Mouse (Mus musculus) urinary bladder, adult 18-20 months (tissue): ENCODE results near the gene Meltf.

Experiments used
- DNase-seq, 2 experiments: peaks; one replicate each; pipeline ENCODE4 v3.0.0; 2022; ENCODE audit warnings: low spot score in 2 of 2, mixed read lengths in 2 of 2

Gene Meltf

DNA sequence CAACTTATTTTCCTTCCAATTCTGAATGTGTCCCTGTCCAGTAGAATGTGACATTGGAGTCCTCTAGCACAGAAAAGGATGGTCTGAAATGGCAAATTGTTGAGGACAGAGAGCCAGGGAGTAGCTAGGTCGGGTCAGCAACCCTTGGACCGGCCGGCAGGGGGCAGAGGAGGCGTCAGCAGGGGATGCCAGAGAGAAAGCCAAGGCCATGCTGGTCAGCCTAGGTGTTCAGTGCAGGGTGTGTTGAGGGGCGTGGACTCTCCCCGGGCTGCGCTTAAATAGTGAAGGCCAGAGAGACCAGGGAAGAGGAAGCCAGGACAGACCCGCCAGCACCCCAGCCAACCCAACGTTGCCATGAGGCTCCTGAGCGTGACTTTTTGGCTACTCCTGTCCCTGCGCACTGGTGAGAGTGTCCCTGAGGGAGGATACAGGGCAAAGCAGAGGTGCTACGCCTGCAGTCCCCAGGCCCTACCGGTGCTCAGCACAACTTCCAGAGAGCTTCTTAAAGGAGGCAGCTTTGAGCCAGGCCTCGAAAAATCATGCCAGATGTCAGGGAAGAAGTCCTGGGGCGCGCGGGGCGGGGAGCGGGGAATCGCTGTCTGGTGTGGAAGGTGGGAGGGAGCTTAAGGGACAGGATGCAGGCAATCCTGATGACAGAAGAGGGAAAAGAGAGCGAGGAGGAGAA lies at the start of gene Meltf:
Gene Meltf, plus strand, starts transcription at position 238 of the 685 bp plus-strand sequence.
- peak; percentile 53 to 71 for DNase-seq

GRCm38 (mm10) chr16:31830726-31831125 lies 47.9 kb upstream of the Meltf start:
- DNase-seq = no peak

DNA sequence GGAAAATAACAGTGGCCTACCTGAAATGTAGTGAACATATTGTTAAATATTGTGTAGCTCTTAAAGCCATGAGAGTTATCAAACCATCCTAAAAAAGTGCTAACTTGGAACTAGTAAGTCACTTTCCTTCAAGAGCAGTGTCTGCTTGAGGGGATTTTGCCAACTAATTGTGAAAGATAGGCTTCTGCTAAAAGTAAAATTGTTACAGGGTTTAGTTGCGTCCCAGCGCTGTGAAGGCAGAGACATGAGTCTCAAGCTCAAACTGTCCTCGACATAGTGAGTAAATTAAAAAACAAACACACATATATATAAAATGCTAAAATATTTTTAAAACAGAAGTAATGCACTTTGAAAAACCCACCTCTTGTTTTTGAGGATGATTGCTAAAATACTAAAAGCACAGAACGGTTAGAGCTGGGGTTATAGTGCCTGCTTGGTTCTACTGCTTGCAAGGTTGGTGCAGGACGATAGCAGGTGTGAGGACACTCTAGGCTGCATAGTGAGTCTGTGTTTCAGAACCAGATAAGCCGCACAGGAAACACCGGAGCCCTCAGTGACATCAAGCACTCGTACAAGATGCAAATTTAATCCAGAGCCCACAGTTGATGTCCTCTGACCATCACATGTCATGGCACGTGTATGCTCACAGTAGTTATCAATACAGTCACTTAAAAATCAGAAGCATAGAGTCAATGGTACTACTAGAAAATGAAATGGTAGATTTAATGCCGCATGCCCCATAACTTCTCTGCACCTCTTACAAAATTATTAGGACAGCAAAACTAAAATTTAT lies 45.8 kb upstream of the Meltf start:
- no peak for DNase-seq

GRCm38 (mm10) chr16:31834011-31834584 lies 44.5 kb upstream of the Meltf start:
- DNase-seq = no peak

- DNase-seq = no peak
Observed at GRCm38 (mm10) chr16:31834662-31835318, 43.8 kb upstream of the Meltf start.

DNA sequence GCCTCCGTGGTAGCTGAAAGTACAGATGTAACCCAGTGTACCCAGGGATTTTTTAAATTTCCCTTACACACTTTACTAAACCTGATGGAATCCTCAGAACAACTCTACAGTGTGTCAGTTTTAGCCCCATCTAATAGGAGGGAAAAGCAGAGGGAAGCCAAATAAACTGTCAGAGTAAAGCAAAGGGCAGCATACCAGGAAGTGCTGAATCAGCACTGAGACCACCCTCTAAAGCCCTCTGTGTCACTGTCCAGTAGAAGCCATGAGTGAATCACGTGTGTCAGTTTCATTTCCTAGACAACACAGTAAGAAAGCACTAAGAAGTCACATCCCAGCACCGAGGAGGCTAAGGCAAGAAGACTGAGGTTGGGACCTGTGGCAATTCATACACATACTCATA lies 41.2 kb upstream of the Meltf start:
- no peak for DNase-seq

- no peak for DNase-seq
Observed at GRCm38 (mm10) chr16:31844246-31844645, 34.4 kb upstream of the Meltf start.

DNA sequence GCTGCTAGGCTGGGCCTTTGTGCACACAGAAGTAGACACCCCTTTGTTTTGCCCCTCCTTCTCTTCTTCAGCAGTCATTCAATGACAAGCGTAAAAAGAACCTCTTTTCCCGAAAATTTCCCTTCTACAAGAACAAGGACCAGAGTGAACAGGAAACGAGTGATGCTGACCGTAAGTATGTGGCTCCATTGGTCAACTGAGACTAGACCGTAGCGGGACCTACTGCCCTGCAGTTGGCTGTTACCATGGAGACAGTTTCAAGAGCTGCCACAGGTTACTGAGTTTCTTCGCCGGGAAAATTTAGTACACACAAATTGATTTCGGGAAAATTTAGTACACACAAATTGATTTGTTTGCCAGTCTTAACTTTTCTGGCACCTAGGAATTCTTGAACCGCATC lies 31.8 kb upstream of the Meltf start:
- DNase-seq = no peak

- DNase-seq = no peak
Observed at GRCm38 (mm10) chr16:31863920-31864319, 14.7 kb upstream of the Meltf start.

GRCm38 (mm10) chr16:31865242-31865641 lies 13.4 kb upstream of the Meltf start:
- DNase-seq = no peak

- no peak for DNase-seq
Observed at GRCm38 (mm10) chr16:31866911-31867310, 11.7 kb upstream of the Meltf start.

- no peak for DNase-seq
Observed at GRCm38 (mm10) chr16:31867736-31868135, 10.9 kb upstream of the Meltf start.

DNA sequence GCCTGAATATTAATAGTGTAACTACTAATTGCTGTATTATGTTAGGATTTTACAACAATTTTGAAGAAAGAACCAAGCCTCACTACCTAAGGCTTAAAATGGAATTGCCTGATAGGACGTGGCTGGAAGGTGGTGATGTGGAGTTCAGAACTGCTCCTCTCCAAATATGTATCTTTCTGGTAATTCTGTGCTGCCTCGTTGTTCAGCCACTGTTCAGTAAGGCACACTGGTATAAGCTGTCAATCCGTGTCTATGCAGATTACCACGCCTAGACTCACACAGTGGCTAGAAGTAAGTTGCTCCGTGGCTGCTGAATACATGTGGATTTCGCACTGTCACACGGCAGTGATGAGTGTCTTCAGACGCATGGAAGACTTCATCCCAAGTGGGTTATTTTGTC lies 4.9 kb upstream of the Meltf start:
- DNase-seq = no peak

GRCm38 (mm10) chr16:31875391-31875790 lies 3.2 kb upstream of the Meltf start:
- DNase-seq = no peak

DNA sequence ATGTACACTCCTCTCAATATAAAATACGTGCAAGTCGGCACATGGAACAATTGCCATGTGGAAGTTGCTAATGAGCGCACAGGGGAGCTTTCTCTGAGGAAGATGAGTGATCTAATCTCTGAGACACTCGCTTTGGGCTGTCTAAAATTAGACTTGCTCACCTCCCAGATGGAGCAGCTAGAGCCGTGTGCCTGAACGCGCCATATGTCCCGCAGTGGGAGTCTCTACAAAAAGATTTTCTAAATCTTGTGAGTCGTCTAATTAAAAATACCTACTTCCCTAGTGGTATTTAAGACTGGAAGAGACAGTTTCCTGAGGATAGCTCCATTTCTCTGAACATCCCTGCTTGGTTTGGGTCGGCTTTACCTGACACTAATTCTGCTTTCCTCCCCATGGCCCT lies 2.2 kb upstream of the Meltf start:
- DNase-seq = no peak

DNA sequence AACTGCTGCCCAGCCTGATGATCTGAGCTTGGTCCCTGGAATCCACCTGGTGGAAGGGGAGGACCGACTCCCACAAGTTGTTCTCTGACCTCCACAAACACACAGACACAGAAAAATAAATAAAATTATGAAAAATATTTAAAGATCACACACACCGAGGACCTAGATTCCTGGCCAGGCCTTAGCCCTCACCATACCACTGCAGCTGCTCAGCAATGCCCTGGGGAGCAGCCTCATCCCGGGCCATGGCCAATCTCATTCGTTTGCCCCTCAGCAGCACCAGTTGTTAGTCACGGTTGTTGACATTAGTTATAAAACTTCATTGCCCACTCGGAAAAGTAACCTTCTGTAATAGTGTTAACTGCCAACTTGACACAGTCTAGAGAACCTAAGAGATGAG lies 558 bp upstream of the Meltf start:
- DNase-seq = no peak

- no peak for DNase-seq
Observed at GRCm38 (mm10) chr16:31880146-31880840, 1.7 kb downstream of the Meltf start.

GRCm38 (mm10) chr16:31882381-31882908 lies 3.8 kb downstream of the Meltf start:
- no peak for DNase-seq

GRCm38 (mm10) chr16:31883302-31883701 lies 4.7 kb downstream of the Meltf start:
- no peak for DNase-seq

- no peak for DNase-seq
Observed at GRCm38 (mm10) chr16:31883902-31884301, 5.3 kb downstream of the Meltf start.

DNA sequence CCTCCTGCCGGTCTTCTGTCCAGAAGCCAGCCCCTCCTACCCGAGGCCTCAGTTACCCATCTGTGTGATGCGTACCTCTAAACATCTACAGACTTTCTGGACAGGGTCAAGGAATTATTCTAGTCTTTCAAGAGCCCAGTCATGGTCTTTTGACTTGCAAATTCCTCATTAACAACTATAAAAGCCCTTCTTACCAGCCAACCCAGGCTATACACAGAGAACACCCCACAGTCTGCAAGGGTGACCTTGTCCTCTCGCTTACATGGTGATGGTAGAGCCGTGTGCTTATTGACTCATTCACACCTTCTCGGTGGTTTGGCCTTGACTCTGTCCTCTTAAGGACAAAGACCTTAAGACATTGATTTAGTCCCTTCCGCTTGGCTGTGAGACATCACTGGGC lies 12.3 kb downstream of the Meltf start:
- DNase-seq = no peak
